Comparison of ENCODE assay signal across 29 mouse cellular contexts in the genomic region with DNA sequence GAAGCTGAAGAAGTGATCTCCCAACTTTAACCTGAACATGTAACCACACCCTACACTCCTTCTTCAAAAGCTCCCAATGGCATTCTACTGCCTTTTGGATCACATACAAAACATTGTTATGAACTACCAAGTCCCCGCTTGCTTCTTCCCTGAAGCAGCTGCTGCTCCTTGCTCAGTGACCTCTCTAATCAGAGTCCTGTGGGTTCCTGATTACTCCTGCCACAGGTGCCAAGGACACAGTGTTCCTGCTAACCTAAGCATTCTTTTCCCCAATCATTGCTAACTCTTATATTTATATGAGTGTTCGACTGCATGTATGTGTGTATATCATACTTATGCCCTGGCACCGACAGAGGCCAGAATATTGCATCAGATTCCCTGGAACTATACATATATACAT.
DNase-seq lines count a peak whose midpoint lies in the region; ATAC-seq and TF ChIP-seq lines count a peak whose summit lies in the region.
"Had no signal": no experiment of that assay in that cellular context is flagged by ENCODE, and none has a peak within 500 bp of the region (broad histone marks: within the 10 kb centered on the region; RNA-seq: fewer than 3 reads in every experiment).

No protein-coding gene starts in this region.

- H3K9ac ChIP-seq in intestine, postnatal 0 days (ENCODE audit: low read depth, low read length) = no peak overlapping the region
- no peak overlapping the region for H3K9ac ChIP-seq in intestine, embryonic 16.5 days (ENCODE audit: low read depth, low read length)
- H3K9ac ChIP-seq: forebrain, embryonic 12.5 days; forebrain, postnatal 0 days; hindbrain, embryonic 15.5 days; limb, embryonic 12.5 days; neural tube, embryonic 13.5 days had no signal

- H3K27me3 ChIP-seq in intestine, postnatal 0 days (replicated peaks; ENCODE audit: control insufficient read depth, insufficient read depth, low read length) = no peaks in the 10 kb centered on the region
- H3K27me3 ChIP-seq in intestine, embryonic 16.5 days (replicated peaks; ENCODE audit: control insufficient read depth, insufficient read depth, low read length) = no peaks in the 10 kb centered on the region
- H3K27me3 ChIP-seq: forebrain, embryonic 12.5 days; hindbrain, embryonic 15.5 days; limb, embryonic 12.5 days; neural tube, embryonic 13.5 days had no signal

- ATAC-seq in intestine, postnatal 0 days = peak; percentile 36; the same call in 1 of the 2 replicates
- no peak for ATAC-seq in intestine, embryonic 16.5 days
- ATAC-seq: forebrain, postnatal 0 days; inflammation-experienced regulatory T-cells, adult 6 months had no signal

- no peak for TF ChIP-seq CTCF in gastrocnemius, adult 2 months (IDR thresholded peaks at IDR 0.05)
- no peak for TF ChIP-seq CTCF in intestine, postnatal 0 days (IDR thresholded peaks at IDR 0.05; ENCODE audit: low read depth)

- H3K36me3 ChIP-seq in intestine, postnatal 0 days (ENCODE audit: control insufficient read depth, insufficient read depth) = no peaks in the 10 kb centered on the region
- no peaks in the 10 kb centered on the region for H3K36me3 ChIP-seq in intestine, embryonic 16.5 days (ENCODE audit: control insufficient read depth, insufficient read depth, low read length)
- H3K36me3 ChIP-seq: forebrain, embryonic 12.5 days; G1E; hindbrain, embryonic 10.5 days; hindbrain, embryonic 15.5 days; limb, embryonic 12.5 days; neural tube, embryonic 13.5 days had no signal

- no peak overlapping the region for H3K4me2 ChIP-seq in intestine, postnatal 0 days (replicated peaks; ENCODE audit: low read depth)
- no peak overlapping the region for H3K4me2 ChIP-seq in intestine, embryonic 16.5 days (ENCODE audit: low read depth, low read length)
- H3K4me2 ChIP-seq: forebrain, embryonic 12.5 days; hindbrain, embryonic 15.5 days; limb, embryonic 12.5 days; liver, embryonic 11.5 days; midbrain, embryonic 11.5 days; neural tube, embryonic 13.5 days had no signal

- WGBS in intestine, postnatal 0 days = 65% methylated on average over 3 of the region's 3 CpGs
- WGBS in intestine, embryonic 16.5 days = 82% methylated on average over 3 of the region's 3 CpGs

- H3K4me3 ChIP-seq in gastrocnemius, adult 2 months = no peak overlapping the region
- no peak overlapping the region for H3K4me3 ChIP-seq in intestine, postnatal 0 days (ENCODE audit: low read depth, low read length)
- H3K4me3 ChIP-seq in intestine, embryonic 16.5 days (ENCODE audit: low read length) = no peak overlapping the region
- H3K4me3 ChIP-seq: erythroblast, embryonic 14.5 days; forebrain, embryonic 12.5 days; hindbrain, embryonic 10.5 days; hindbrain, embryonic 15.5 days; layer of hippocampus, adult 2 months; left cerebral cortex, adult 2 months; limb, embryonic 12.5 days; myocyte; neural tube, embryonic 13.5 days had no signal

- H3K4me1 ChIP-seq in intestine, postnatal 0 days (replicated peaks; ENCODE audit: control insufficient read depth, insufficient read depth, low read length) = no peaks in the 10 kb centered on the region
- no peaks in the 10 kb centered on the region for H3K4me1 ChIP-seq in intestine, embryonic 16.5 days (ENCODE audit: control insufficient read depth, insufficient read depth, low read length)

- H3K27ac ChIP-seq in gastrocnemius, adult 2 months = peak overlapping the region; percentile 9
- H3K27ac ChIP-seq in intestine, postnatal 0 days (ENCODE audit: low read depth, low read length) = no peak overlapping the region
- H3K27ac ChIP-seq in intestine, embryonic 16.5 days (ENCODE audit: low read length) = no peak overlapping the region
- H3K27ac ChIP-seq: forebrain, embryonic 12.5 days; hindbrain, embryonic 10.5 days; hindbrain, embryonic 15.5 days; kidney, postnatal 0 days; layer of hippocampus, adult 2 months; left cerebral cortex, adult 2 months; limb, embryonic 12.5 days; neural tube, embryonic 13.5 days had no signal

- peak; percentile 54 for DNase-seq in gastrocnemius, adult 2 months
- no peak for DNase-seq in gastrocnemius, postnatal 36 days
- DNase-seq in kidney, postnatal 36 days = peak; percentile 37 to 52
- no peak for DNase-seq in kidney, postnatal 10 days
- no peak for DNase-seq in right cerebral cortex, postnatal 14 days
- DNase-seq: adrenal gland, adult 8-10 months; cerebellum, adult 2 months; cerebellum, postnatal 14 days; forebrain, postnatal 0 days; gastrocnemius, postnatal 14 days; lung, postnatal 36 days; thymus, adult 18-20 months; thymus, postnatal 25 days had no signal

- no peaks in the 10 kb centered on the region for H3K9me3 ChIP-seq in intestine, postnatal 0 days (ENCODE audit: control insufficient read depth)
- no peaks in the 10 kb centered on the region for H3K9me3 ChIP-seq in intestine, embryonic 16.5 days (ENCODE audit: control insufficient read depth, low read length)
- H3K9me3 ChIP-seq: forebrain, embryonic 12.5 days; G1E; hindbrain, embryonic 10.5 days; hindbrain, embryonic 15.5 days; limb, embryonic 12.5 days; neural tube, embryonic 13.5 days had no signal

- intact Hi-C loops in gastrocnemius, adult 2 months (cut with DNase I) = no loop called here
- intact Hi-C loops in gastrocnemius, postnatal 36 days (cut with DNase I) = no loop called here

Comparison
In these comparisons a context has a peak if more than half of its experiments do, and no peak if none do; other contexts are left out.
1. DNase-seq: peak in gastrocnemius, adult 2 months (single experiment) and kidney, postnatal 36 days (2 of 2); none in gastrocnemius, postnatal 36 days (0 of 2), kidney, postnatal 10 days (single experiment) and right cerebral cortex, postnatal 14 days (single experiment).